Mouse (Mus musculus) kidney, embryonic 16.5 days (tissue): ENCODE measurements at regions not wholly inside any gene's neighbourhood (a gene's known extent, or its start where the extent isn't known, plus 50 kb on each side); places are given as distances from the start of the nearest gene placed in this dataset.
"Not testable (repeated sequence)": the region's sequence is repeated elsewhere in the genome, so short reads cannot be mapped to it uniquely, and the experiment has no call there.

Experiments
- ATAC-seq: fragments of 200-750 bp; cut with Nextera tagmentation; 2 replicates; pipeline ENCODE4 v1.8.0; 2017; ENCODE audit warnings: moderate TSS enrichment; ENCODE audit not compliant: low FRiP score, low TSS enrichment
- H3K27ac ChIP-seq: fragments of 300-500 bp; sonication (generic); 2 replicates; pipeline ENCODE4 v1.5.1; 2014; ENCODE audit warnings: low read length
- H3K27me3 ChIP-seq: fragments of 300-500 bp; sonication (generic); 2 replicates; pipeline ENCODE4 v1.6.1; 2014; ENCODE audit warnings: low read length, control low read depth, mixed read lengths; ENCODE audit not compliant: insufficient read depth
- H3K36me3 ChIP-seq: fragments of 300-500 bp; sonication (generic); 2 replicates; pipeline ENCODE4 v1.6.1; 2014; ENCODE audit warnings: low read length, control low read depth, mixed read lengths; ENCODE audit not compliant: insufficient read depth
- H3K4me1 ChIP-seq: fragments of 300-500 bp; sonication (generic); 2 replicates; pipeline ENCODE4 v1.6.1; 2014; ENCODE audit warnings: low read length, control low read depth, mixed read lengths; ENCODE audit not compliant: insufficient read depth
- H3K4me2 ChIP-seq: fragments of 300-500 bp; sonication (generic); replicated peaks from 2 replicates; pipeline ENCODE4 v1.6.1; 2014; ENCODE audit warnings: low read depth, low read length
- H3K4me3 ChIP-seq: fragments of 300-500 bp; sonication (generic); 2 replicates; pipeline ENCODE4 v1.5.1; 2014; ENCODE audit warnings: mild to moderate bottlenecking, low read length
- H3K9ac ChIP-seq: fragments of 300-500 bp; sonication (generic); replicated peaks from 2 replicates; pipeline ENCODE4 v1.6.1; 2014; ENCODE audit warnings: low read length
- H3K9me3 ChIP-seq: fragments of 300-500 bp; sonication (generic); 2 replicates; pipeline ENCODE4 v1.6.1; 2016; ENCODE audit warnings: low read length, control low read depth
- WGBS: fragments of 180-500 bp; shearing (Covaris S2); extraction: QIAGEN DNeasy Blood & Tissue Kit; methylation state at CpG from one replicate; pipeline ENCODE4 v1.1.7; 2014; 5-methylcytosine and 5-hydroxymethylcytosine counted together

- H3K36me3 ChIP-seq, result no peaks in the 10 kb centered on the region
- no peak overlapping the region for H3K27ac ChIP-seq
- peak; percentile 46; the same call in 1 of the 2 replicates for ATAC-seq
- no peaks in the 10 kb centered on the region for H3K9me3 ChIP-seq
- H3K27me3 ChIP-seq, result no peaks in the 10 kb centered on the region
- no peaks in the 10 kb centered on the region for H3K4me1 ChIP-seq
- 35% methylated on average over 1 of the region's 1 CpGs for WGBS
- no peak overlapping the region for H3K9ac ChIP-seq
- no peak overlapping the region for H3K4me2 ChIP-seq
- no peak overlapping the region for H3K4me3 ChIP-seq
These were observed 277.7 kb upstream of the AI593442 start for GRCm38 (mm10) chr9:52957245-52957644.

GRCm38 (mm10) chr9:52944081-52944480, 264.5 kb upstream of the AI593442 start:
- Histone ChIP-seq H3K27me3 (no peaks in the 10 kb centered on the region), H3K27ac (no peak overlapping the region), H3K36me3 (no peaks in the 10 kb centered on the region), H3K4me2 (no peak overlapping the region), H3K4me3 (no peak overlapping the region), H3K9me3 (no peaks in the 10 kb centered on the region), H3K9ac (no peak overlapping the region), H3K4me1 (peaks cover 12% of the 10 kb centered on the region; the same call in 1 of the 2 replicates)
- WGBS, result 37% methylated on average over 5 of the region's 5 CpGs
- ATAC-seq, result no peak

GRCm38 (mm10) chr9:52941637-52941983, 262.0 kb upstream of the AI593442 start:
- Histone ChIP-seq H3K9ac (no peak overlapping the region), H3K27me3 (no peaks in the 10 kb centered on the region), H3K36me3 (no peaks in the 10 kb centered on the region), H3K4me1 (peaks cover 12% of the 10 kb centered on the region; the same call in 1 of the 2 replicates), H3K4me3 (no peak overlapping the region), H3K9me3 (no peaks in the 10 kb centered on the region), H3K27ac (no peak overlapping the region), H3K4me2 (no peak overlapping the region)
- no peak for ATAC-seq
- WGBS, result 37% methylated on average over 3 of the region's 3 CpGs

- 37% methylated on average over 11 of the region's 11 CpGs for WGBS
- no peak for ATAC-seq
- Histone ChIP-seq H3K9ac (no peak overlapping the region), H3K36me3 (no peaks in the 10 kb centered on the region), H3K27ac (no peak overlapping the region), H3K27me3 (no peaks in the 10 kb centered on the region), H3K4me3 (no peak overlapping the region), H3K4me2 (no peak overlapping the region), H3K9me3 (no peaks in the 10 kb centered on the region), H3K4me1 (peaks cover 12% of the 10 kb centered on the region; the same call in 1 of the 2 replicates)
These were observed 261.5 kb upstream of the AI593442 start for GRCm38 (mm10) chr9:52940964-52941636.

GRCm38 (mm10) chr9:52935082-52935481, 255.5 kb upstream of the AI593442 start:
- Histone ChIP-seq H3K4me2 (no peak overlapping the region), H3K36me3 (no peaks in the 10 kb centered on the region), H3K27ac (no peak overlapping the region), H3K9me3 (no peaks in the 10 kb centered on the region), H3K9ac (no peak overlapping the region), H3K4me3 (no peak overlapping the region), H3K4me1 (no peaks in the 10 kb centered on the region), H3K27me3 (no peaks in the 10 kb centered on the region)
- 52% methylated on average over 6 of the region's 6 CpGs for WGBS
- no peak for ATAC-seq

- ATAC-seq, result no peak
- H3K4me2 ChIP-seq, result no peak overlapping the region
- no peaks in the 10 kb centered on the region for H3K9me3 ChIP-seq
- no peak overlapping the region for H3K9ac ChIP-seq
- H3K4me3 ChIP-seq, result no peak overlapping the region
- WGBS, result 73% methylated on average over 4 of the region's 4 CpGs
- H3K27ac ChIP-seq, result no peak overlapping the region
- H3K27me3 ChIP-seq, result no peaks in the 10 kb centered on the region
- no peaks in the 10 kb centered on the region for H3K36me3 ChIP-seq
- no peaks in the 10 kb centered on the region for H3K4me1 ChIP-seq
These were observed 237.9 kb upstream of the AI593442 start for GRCm38 (mm10) chr9:52917516-52917915.

DNA sequence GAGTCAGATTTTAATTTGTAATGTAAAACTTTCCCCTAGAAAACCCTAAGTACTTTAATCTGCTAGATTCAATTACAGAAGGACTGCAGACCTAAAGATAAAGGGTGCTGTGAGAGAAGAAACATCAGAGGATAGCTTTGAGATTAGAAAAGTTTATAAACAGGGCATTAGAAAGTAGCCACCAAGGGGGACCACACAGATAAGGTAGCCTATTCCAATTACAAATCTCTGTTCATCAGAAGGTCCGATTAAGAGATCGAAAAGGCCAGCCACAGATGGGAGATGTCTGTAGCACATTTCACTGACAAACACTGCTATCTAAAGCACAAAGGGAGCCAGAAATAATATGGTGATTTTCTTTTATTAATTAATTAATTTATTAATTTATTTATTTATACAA, 209.1 kb upstream of the AI593442 start:
- H3K4me3 ChIP-seq, H3K27me3 ChIP-seq, ATAC-seq, H3K9me3 ChIP-seq, H3K27ac ChIP-seq, H3K4me2 ChIP-seq, H3K9ac ChIP-seq, H3K4me1 ChIP-seq, H3K36me3 ChIP-seq: not testable (repeated sequence)
- WGBS, result no CpG with 5 or more reads among the region's 2 CpGs

GRCm38 (mm10) chr9:52887997-52888396, 208.4 kb upstream of the AI593442 start:
- not testable (repeated sequence) for H3K9ac ChIP-seq, H3K4me2 ChIP-seq, ATAC-seq, H3K27me3 ChIP-seq, H3K36me3 ChIP-seq, H3K27ac ChIP-seq, H3K9me3 ChIP-seq, H3K4me1 ChIP-seq, H3K4me3 ChIP-seq
- no CpG with 5 or more reads among the region's 3 CpGs for WGBS

DNA sequence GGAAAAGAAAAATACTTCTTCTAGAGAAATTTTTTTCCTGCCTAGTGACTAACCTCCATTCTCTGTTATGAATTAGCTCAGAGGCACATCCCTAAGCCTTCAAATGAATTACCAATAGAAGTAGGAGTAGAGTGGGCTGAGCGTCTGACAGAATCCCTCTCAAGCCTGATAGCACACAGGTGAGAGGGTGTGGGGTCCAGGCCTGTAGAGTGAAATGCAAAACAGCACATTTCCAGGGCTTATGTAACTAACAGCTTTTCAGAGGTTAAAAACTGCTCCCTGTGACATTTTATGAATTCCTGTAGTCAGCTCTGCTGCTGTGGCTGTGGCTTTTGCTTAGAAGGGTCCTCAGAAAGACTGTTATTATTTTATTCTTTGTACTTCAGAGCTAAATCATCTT, 187.7 kb upstream of the AI593442 start:
- Histone ChIP-seq H3K4me3 (no peak overlapping the region), H3K27ac (no peak overlapping the region), H3K27me3 (no peaks in the 10 kb centered on the region), H3K9ac (no peak overlapping the region), H3K4me1 (no peaks in the 10 kb centered on the region), H3K36me3 (no peaks in the 10 kb centered on the region), H3K4me2 (no peak overlapping the region), H3K9me3 (no peaks in the 10 kb centered on the region)
- ATAC-seq, result no peak
- WGBS, result 86% methylated on average over 1 of the region's 1 CpGs

- 81% methylated on average over 4 of the region's 4 CpGs for WGBS
- ATAC-seq, result no peak
- Histone ChIP-seq H3K27ac (no peak overlapping the region), H3K9ac (no peak overlapping the region), H3K9me3 (no peaks in the 10 kb centered on the region), H3K4me3 (no peak overlapping the region), H3K27me3 (no peaks in the 10 kb centered on the region), H3K4me1 (no peaks in the 10 kb centered on the region), H3K4me2 (no peak overlapping the region), H3K36me3 (no peaks in the 10 kb centered on the region)
These were observed 180.7 kb upstream of the AI593442 start for GRCm38 (mm10) chr9:52860327-52860726.
